Mouse (Mus musculus) heart, postnatal 0 days (tissue): ENCODE data around the gene Sh2d1b2. TPM values are rescaled to one million over a fixed set of nuclear protein-coding genes. Genes with fewer than 3 reads are reported as not detected.

Experiments
- ATAC-seq: fragments of 200-750 bp; cut with Nextera tagmentation; 2 replicates; pipeline ENCODE4 v1.8.0; 2017; ENCODE audit warnings: low read depth, moderate number of reproducible peaks, moderate library complexity; ENCODE audit not compliant: insufficient read depth
- DNase-seq: peaks from one replicate; pipeline ENCODE4 v3.0.0-alpha.2; 2016; ENCODE audit warnings: low spot score
- H3K27ac ChIP-seq: fragments of 300-500 bp; sonication (generic); 2 replicates; pipeline ENCODE4 v1.5.1; 2014; ENCODE audit warnings: low read depth, mild to moderate bottlenecking
- H3K27me3 ChIP-seq: fragments of 300-500 bp; sonication (generic); 2 replicates; pipeline ENCODE4 v1.6.1; 2014; ENCODE audit warnings: low read length, mixed read lengths; ENCODE audit not compliant: control insufficient read depth, insufficient read depth
- H3K36me3 ChIP-seq: fragments of 300-500 bp; sonication (generic); replicated peaks from 2 replicates; pipeline ENCODE4 v1.6.1; 2014; ENCODE audit warnings: low read length, mixed read lengths; ENCODE audit not compliant: control insufficient read depth, insufficient read depth
- H3K4me1 ChIP-seq: fragments of 300-500 bp; sonication (generic); 2 replicates; pipeline ENCODE4 v1.6.1; 2014; ENCODE audit warnings: antibody characterized with exemption; ENCODE audit not compliant: control insufficient read depth, insufficient read depth
- H3K4me2 ChIP-seq: fragments of 300-500 bp; sonication (generic); 2 replicates; pipeline ENCODE4 v1.6.1; 2014; ENCODE audit warnings: low read depth, mild to moderate bottlenecking, low read length, moderate library complexity
- H3K4me3 ChIP-seq: fragments of 300-500 bp; sonication (generic); 2 replicates; pipeline ENCODE4 v1.5.1; 2014; ENCODE audit warnings: low read depth, low read length
- H3K9ac ChIP-seq: fragments of 300-500 bp; sonication (generic); replicated peaks from 2 replicates; pipeline ENCODE4 v1.6.1; 2014; ENCODE audit warnings: low read depth, low read length, mixed read lengths
- H3K9me3 ChIP-seq: fragments of 300-500 bp; sonication (generic); replicated peaks from 2 replicates; pipeline ENCODE4 v1.6.1; 2016; ENCODE audit warnings: low read length; ENCODE audit not compliant: control insufficient read depth
- CTCF ChIP-seq: IDR thresholded peaks from 2 replicates; pipeline ENCODE4 v1.5.1; 2016; ENCODE audit warnings: antibody characterized with exemption, control low read depth, low read depth
- EP300 ChIP-seq: IDR thresholded peaks from 2 replicates; pipeline ENCODE4 v1.6.1; 2016; ENCODE audit warnings: antibody characterized with exemption, low read depth
- WGBS: fragments of 180-500 bp; shearing (Covaris S2); extraction: QIAGEN DNeasy Blood & Tissue Kit; methylation state at CpG from one replicate; pipeline ENCODE4 v1.1.7; 2014; 5-methylcytosine and 5-hydroxymethylcytosine counted together
- polyA plus RNA-seq: library from polyadenylated mRNA; unstranded; fragments of >200 nt; fragmentation: Nextera tagmentation; extraction: Ambion mirVana; gene quantifications from 2 replicates; pipeline ENCODE4 v1.2.1, GENCODE M21; 2015
- total RNA-seq: library from RNA; depleted of rRNA; stranded (reverse); fragments of >200 nt; gene quantifications from 2 replicates; pipeline ENCODE4 v1.2.3, GENCODE M21; 2014; ENCODE audit warnings: low replicate concordance; rRNA removed

The Sh2d1b2 gene
- total and polyA plus RNA-seq, 2 experiments from 2014 or later = not detected

DNA sequence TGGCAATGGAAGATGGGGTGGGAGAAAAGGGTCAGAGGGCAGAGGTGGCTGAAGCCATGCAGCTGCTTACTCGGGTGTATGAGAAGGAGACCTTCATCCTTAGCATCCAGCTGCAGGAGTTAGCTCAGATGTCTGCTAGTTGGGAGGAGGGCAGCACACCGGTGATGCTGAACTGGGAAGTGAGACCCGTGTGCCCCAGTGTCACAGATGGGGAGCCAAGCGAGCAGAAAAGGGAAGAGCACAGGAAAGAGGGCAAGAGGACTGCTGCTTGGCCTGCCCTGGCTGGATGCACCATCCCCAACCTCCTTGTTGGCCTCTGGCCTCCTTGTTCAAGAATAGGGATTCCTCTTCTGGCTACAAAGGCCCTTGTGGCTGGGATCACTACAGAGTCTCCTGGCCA is 66.9 kb downstream of the Sh2d1b2 start:
- WGBS = 77% methylated on average over 4 of the region's 4 CpGs
- H3K36me3 ChIP-seq = no peaks in the 10 kb centered on the region
- H3K27ac ChIP-seq = no peak overlapping the region
- no peak overlapping the region for H3K9ac ChIP-seq
- DNase-seq = no peak
- ATAC-seq = no peak
- no peaks in the 10 kb centered on the region for H3K27me3 ChIP-seq
- TF ChIP-seq EP300 (no peak), CTCF (no peak)
- no peaks in the 10 kb centered on the region for H3K9me3 ChIP-seq
- no peaks in the 10 kb centered on the region for H3K4me1 ChIP-seq
- no peak overlapping the region for H3K4me2 ChIP-seq
- no peak overlapping the region for H3K4me3 ChIP-seq

DNA sequence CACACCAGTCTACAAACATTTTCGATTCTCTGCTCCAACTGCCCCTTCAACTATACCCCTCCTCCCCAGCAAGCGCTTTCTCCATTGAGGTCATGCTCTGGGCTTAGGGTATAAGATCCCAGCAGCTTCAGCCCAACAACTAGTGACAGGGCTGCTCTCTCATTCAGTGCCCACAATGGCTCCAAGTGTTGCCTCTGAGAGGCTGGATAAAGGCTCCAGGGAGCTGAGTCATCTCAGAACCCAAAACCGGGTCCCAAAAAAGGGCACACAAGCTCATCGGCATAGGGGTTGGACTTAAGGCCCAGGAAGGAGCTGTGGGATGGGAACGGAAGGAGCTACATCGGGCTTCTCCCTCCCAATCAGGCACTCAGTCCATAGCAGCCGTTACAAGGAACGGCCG is 69.1 kb downstream of the Sh2d1b2 start:
- 93% methylated on average over 9 of the region's 9 CpGs for WGBS

DNA sequence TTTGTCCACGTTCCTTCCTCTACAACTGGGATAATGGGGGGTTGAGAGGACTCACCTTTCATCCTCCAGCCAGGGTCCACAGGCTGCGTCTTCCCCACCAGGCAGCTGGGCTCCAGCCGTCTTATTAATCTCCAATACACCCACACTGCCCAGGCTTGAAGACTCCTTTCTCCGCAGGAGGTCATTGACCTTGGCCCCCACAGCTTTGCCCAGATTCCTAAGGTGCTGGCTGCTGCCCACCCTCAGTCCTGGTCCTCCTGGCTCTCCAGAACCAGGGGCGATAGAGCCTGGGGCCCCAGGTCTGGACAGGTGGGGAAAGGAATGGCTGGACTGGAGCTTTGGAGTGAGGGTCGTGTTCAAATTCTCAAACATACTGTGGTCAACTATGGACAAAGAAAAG is 69.9 kb downstream of the Sh2d1b2 start:
- Histone ChIP-seq H3K27me3 (no peaks in the 10 kb centered on the region), H3K9ac (no peak overlapping the region), H3K4me3 (no peak overlapping the region), H3K4me2 (no peak overlapping the region), H3K4me1 (no peaks in the 10 kb centered on the region), H3K9me3 (no peaks in the 10 kb centered on the region), H3K36me3 (no peaks in the 10 kb centered on the region), H3K27ac (no peak overlapping the region)
- DNase-seq = no peak
- 85% methylated on average over 6 of the region's 6 CpGs for WGBS
- TF ChIP-seq EP300 (no peak), CTCF (no peak)
- no peak for ATAC-seq

More for the DNA sequence above, 69.1 kb downstream of the Sh2d1b2 start:
- Histone ChIP-seq H3K4me1 (no peaks in the 10 kb centered on the region), H3K27ac (no peak overlapping the region), H3K4me2 (no peak overlapping the region), H3K27me3 (no peaks in the 10 kb centered on the region), H3K36me3 (no peaks in the 10 kb centered on the region), H3K4me3 (no peak overlapping the region), H3K9ac (no peak overlapping the region), H3K9me3 (no peaks in the 10 kb centered on the region)
- TF ChIP-seq CTCF (no peak), EP300 (no peak)
- DNase-seq (no peak), ATAC-seq (no peak)

DNA sequence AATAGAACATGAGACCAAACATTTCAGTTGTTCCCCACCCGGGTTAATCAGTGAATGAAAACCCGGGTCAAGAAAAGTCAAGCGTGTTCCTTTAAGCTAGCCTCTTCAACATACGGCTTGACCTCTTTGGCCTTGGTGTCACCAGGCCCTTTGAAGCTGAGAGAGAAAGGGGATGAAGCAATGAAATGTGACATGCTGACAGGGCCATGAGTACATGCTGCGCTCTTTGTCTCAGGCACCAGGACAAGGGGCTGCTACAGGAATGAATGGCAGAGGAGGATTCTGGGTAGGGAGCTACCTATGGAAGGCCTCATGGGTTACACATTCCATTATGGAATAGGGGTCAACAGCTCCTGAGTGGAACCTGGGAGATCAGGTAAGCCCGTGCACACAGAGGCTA is 70.6 kb downstream of the Sh2d1b2 start:
- DNase-seq = no peak
- no peaks in the 10 kb centered on the region for H3K36me3 ChIP-seq
- H3K27ac ChIP-seq = no peak overlapping the region
- no peak overlapping the region for H3K9ac ChIP-seq
- H3K4me3 ChIP-seq = no peak overlapping the region
- H3K27me3 ChIP-seq = no peaks in the 10 kb centered on the region
- no peak for ATAC-seq
- no peaks in the 10 kb centered on the region for H3K4me1 ChIP-seq
- TF ChIP-seq EP300 = no peak
- no peak for TF ChIP-seq CTCF
- H3K4me2 ChIP-seq = no peak overlapping the region
- no peaks in the 10 kb centered on the region for H3K9me3 ChIP-seq
- WGBS = 75% methylated on average over 6 of the region's 6 CpGs

Other genes with a start within 250 kb of the Sh2d1b2 start
- 5.0 and 11.2 TPM in 2 replicates for gene Ddr2, start 122.0 kb upstream of the Sh2d1b2 start, total RNA-seq
- 6.8 and 7.2 TPM in 2 replicates for gene Ddr2, start 122.0 kb upstream of the Sh2d1b2 start, polyA plus RNA-seq
- gene Uap1, start 57.8 kb upstream of the Sh2d1b2 start, total RNA-seq = 23.0 and 26.1 TPM in 2 replicates
- gene Uap1, start 57.8 kb upstream of the Sh2d1b2 start, polyA plus RNA-seq = 40.2 and 42.3 TPM in 2 replicates
- 10.4 and 11.2 TPM in 2 replicates for gene Uhmk1, start 17.4 kb upstream of the Sh2d1b2 start, total RNA-seq
- gene Uhmk1, start 17.4 kb upstream of the Sh2d1b2 start, polyA plus RNA-seq = 2.1 and 2.6 TPM in 2 replicates
- not detected in 2 replicates for gene Sh2d1b1, start 44.6 kb downstream of the Sh2d1b2 start, total RNA-seq
- 0.08 and 0.12 TPM in 2 replicates for gene Sh2d1b1, start 44.6 kb downstream of the Sh2d1b2 start, polyA plus RNA-seq
- gene Gm7694, start 73.6 kb downstream of the Sh2d1b2 start, total RNA-seq = 3.9 and 7.0 TPM in 2 replicates
- 2.3 and 2.9 TPM in 2 replicates for gene Gm7694, start 73.6 kb downstream of the Sh2d1b2 start, polyA plus RNA-seq
- not detected in 2 replicates for gene Spata46, start 76.1 kb downstream of the Sh2d1b2 start, total RNA-seq
- 0.41 and 0.47 TPM in 2 replicates for gene Spata46, start 76.1 kb downstream of the Sh2d1b2 start, polyA plus RNA-seq